Mouse (Mus musculus): Measurements from ENCODE around the gene Gm10228. TPM values are rescaled to one million over a fixed set of nuclear protein-coding genes. Genes with fewer than 3 reads are reported as not detected.
"Not testable (repeated sequence)": the region's sequence is repeated elsewhere in the genome, so short reads cannot be mapped to it uniquely, and the experiment has no call there.

The Gm10228 gene
- not detected for total RNA-seq (2022)

DNA sequence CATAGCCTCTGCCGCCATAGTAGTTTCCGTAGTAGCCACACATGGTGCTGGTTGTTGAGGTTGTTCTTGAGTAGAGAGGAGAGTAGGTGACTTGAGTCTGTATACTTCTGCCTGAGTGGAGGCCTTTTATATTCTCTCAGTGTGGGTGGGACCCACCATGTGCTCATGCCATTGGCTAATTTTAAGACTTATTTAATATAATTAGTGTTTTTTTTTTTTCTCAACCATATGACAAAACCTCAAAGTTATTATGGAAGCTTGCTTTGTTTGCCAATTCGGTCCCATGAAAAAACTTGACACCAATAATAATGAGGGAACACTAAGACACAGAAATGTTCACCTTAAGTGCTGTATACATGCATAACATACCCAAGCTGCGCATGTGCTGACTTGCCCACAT, at the start of gene Gm10228:
Gene Gm10228 (minus strand): TSS at position 101 of the 400 bp plus-strand sequence.
- DNase-seq (ENCODE audit: low spot score) = not testable (repeated sequence)

DNA sequence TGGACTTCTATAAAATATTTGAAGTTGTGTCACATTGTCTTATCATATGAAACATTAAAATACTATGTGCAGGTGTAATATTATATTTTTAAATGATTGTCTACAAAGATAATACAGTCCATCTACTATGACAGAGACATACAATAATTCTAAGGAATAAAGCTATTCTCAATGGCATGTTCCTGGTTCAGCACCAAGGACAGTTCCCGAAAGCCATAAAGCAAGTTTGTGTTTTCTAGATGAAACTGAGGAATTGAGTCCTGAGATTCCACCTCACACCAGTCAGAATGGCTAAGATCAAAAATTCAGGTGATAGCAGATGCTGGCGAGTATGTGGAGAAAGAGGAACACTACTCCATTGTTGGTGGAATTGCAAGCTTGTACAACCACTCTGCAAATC, 29.8 kb upstream of the Gm10228 start:
- not testable (repeated sequence) for DNase-seq (ENCODE audit: low spot score)

DNA sequence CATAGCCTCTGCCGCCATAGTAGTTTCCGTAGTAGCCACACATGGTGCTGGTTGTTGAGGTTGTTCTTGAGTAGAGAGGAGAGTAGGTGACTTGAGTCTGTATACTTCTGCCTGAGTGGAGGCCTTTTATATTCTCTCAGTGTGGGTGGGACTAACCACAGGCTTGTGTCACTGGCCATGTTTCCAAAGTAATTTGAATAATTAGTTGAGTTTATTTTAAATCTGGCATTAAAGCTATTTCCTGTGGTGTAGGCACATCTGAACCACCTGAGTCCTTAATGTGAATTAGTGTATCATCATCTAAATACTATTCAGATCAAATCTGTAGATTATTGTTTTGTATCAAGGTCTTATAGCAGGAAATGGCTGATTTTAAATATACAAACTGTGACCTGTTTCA, 22.6 kb upstream of the Gm10228 start, which contains the start of gene 1110025L11Rik:
Gene 1110025L11Rik (minus strand): TSS at position 101 of the 400 bp plus-strand sequence.
- DNase-seq (ENCODE audit: low spot score) = not testable (repeated sequence)

DNA sequence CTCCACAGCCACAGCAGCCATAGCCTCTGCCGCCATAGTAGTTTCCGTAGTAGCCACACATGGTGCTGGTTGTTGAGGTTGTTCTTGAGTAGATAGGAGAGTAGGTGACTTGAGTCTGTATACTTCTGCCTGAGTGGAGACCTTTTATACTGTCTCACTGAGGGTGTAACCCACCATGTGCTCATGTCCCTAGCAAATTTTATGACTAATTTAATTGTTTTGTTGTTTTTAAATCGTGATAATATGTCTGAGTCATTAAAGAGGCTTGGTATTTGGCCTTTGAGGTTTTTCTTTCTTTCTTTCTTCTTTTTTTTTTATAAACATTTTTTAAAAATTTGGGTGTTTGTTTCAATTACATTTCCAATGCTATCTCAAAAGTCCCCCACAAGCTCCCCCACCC, 6.5 kb upstream of the Gm10228 start, which contains the start of gene Krtap6-5:
Gene Krtap6-5 (minus strand): TSS at position 101 of the 400 bp plus-strand sequence.
- DNase-seq (ENCODE audit: low spot score) = no peak

DNA sequence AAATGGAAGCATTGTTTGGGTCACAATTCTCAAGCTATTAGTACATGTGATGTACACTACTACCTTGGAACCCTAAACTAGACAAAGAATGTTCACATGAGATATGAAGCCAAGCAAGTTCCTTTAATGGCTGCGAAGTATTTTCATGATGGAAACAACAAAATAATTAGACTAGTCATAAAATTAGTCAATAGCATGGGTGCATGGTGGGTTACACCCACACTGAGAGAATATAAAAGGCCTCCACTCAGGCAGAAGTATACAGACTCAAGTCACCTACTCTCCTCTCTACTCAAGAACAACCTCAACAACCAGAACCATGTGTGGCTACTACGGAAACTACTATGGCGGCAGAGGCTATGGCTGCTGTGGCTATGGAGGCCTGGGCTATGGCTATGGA, 9.9 kb downstream of the Gm10228 start, which contains the start of gene Krtap6-1:
Gene Krtap6-1 (plus strand): TSS at position 301 of the 400 bp plus-strand sequence.
- DNase-seq (ENCODE audit: low spot score) = not testable (repeated sequence)

DNA sequence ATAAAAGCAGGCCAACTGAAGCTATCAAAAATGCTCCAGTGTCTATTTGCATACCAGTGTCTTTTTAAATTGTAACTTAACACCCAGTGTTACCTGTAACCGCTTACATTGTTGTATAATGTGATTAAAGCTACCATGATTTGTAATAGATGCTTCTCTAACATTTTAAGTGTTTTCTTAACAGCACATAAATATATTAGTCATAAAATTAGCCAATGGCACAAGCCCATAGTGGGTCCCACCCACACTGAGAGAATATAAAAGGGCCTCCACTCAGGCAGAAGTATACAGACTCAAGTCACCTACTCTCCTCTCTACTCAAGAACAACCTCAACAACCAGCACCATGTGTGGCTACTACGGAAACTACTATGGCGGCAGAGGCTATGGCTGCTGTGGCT, 26.3 kb downstream of the Gm10228 start, which contains the start of gene Gm10229:
Gene Gm10229 (plus strand): TSS at position 301 of the 400 bp plus-strand sequence.
- not testable (repeated sequence) for DNase-seq (ENCODE audit: low spot score)

DNA sequence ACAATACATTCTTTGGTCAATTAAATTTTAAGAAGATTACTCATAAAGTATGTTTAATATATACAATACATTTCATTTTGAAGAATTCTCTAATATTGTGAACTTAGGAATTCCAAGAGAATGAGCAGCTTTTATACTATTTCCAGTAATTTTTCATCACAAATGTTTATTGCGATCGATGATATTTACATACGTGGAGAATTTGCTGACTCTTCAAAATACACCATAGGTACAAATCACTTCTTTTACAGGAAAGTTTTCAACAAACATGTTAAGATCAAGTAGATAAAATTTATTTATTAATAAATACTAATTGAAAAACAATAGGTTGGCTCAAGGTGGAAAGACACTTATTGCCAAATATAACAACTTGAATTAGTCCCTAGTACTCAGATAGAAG, 27.3 kb downstream of the Gm10228 start:
- no peak for DNase-seq (ENCODE audit: low spot score)

DNA sequence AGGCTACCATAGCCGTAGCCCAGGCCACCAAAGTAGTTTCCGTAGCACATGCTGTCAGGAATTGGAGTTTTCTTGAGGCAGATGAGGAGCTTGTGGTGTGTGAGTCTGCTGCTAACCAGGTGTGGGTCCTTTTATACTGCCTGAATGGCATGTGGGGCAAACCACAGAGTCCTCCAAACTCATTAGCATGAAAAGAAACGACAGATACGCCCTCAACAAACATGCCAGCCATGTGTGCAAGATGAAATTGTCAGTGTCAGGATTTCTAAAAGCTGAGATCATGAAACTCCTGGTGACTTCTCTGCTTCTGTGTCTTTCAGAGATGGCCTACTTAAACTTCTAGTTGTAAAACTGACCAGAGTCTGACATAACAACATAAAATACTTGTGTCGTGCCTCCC, 30.6 kb downstream of the Gm10228 start, which contains the start of gene Krtap22-2:
Gene Krtap22-2 (minus strand): TSS at position 101 of the 400 bp plus-strand sequence.
- no peak for DNase-seq (ENCODE audit: low spot score)

Other genes with a start within 250 kb of the Gm10228 start
- not detected for gene Gm20741, start 229.3 kb downstream of the Gm10228 start, total RNA-seq (2022)
- gene Krtap15, start 221.3 kb downstream of the Gm10228 start, total RNA-seq (2022) = not detected
- not detected for gene Krtap14, start 215.3 kb downstream of the Gm10228 start, total RNA-seq (2022)
- not detected for gene Krtap19-1, start 172.1 kb downstream of the Gm10228 start, total RNA-seq (2022)
- gene Krtap19-2, start 167.2 kb downstream of the Gm10228 start, total RNA-seq (2022) = not detected
- not detected for gene Krtap19-3, start 163.4 kb downstream of the Gm10228 start, total RNA-seq (2022)
- gene Krtap19-4, start 156.4 kb downstream of the Gm10228 start, total RNA-seq (2022) = not detected
- not detected for gene Krtap19-5, start 145.0 kb downstream of the Gm10228 start, total RNA-seq (2022)
- gene Krtap19-9b, start 109.2 kb downstream of the Gm10228 start, total RNA-seq (2022) = not detected
- gene Krtap16-3, start 78.6 kb downstream of the Gm10228 start, total RNA-seq (2022) = not detected
- gene Krtap22-2, start 30.7 kb downstream of the Gm10228 start, total RNA-seq (2022) = not detected
- not detected for gene Gm10229, start 26.2 kb downstream of the Gm10228 start, total RNA-seq (2022)
- gene Krtap6-1, start 9.8 kb downstream of the Gm10228 start, total RNA-seq (2022) = not detected
- gene Krtap6-5, start 6.4 kb upstream of the Gm10228 start, total RNA-seq (2022) = not detected
- not detected for gene 1110025L11Rik, start 22.5 kb upstream of the Gm10228 start, total RNA-seq (2022)
- gene Krtap6-3, start 42.5 kb upstream of the Gm10228 start, total RNA-seq (2022) = not detected
- gene Gm6358, start 99.4 kb upstream of the Gm10228 start, total RNA-seq (2022) = not detected
- not detected for gene Gm10061, start 109.6 kb upstream of the Gm10228 start, total RNA-seq (2022)
- not detected for gene Gm9789, start 116.5 kb upstream of the Gm10228 start, total RNA-seq (2022)
- not detected for gene Gm7735, start 128.0 kb upstream of the Gm10228 start, total RNA-seq (2022)
- not detected for gene 1110057P08Rik, start 133.3 kb upstream of the Gm10228 start, total RNA-seq (2022)
- gene Krtap20-2, start 164.4 kb upstream of the Gm10228 start, total RNA-seq (2022) = not detected